Mouse (Mus musculus) activated CD4-positive, CD25-positive, alpha-beta regulatory T cell, adult 9 weeks (primary cell): Measurements from ENCODE around the gene Alkbh7. TPM values are rescaled to one million over a fixed set of nuclear protein-coding genes. Genes with fewer than 3 reads are reported as not detected.

Experiments
- polyA plus RNA-seq: library from polyadenylated mRNA; unstranded; fragments of 100-300 nt; shearing (Covaris generic); gene quantifications from one replicate; pipeline ENCODE4 v1.2.1, GENCODE M21; 2017

The Alkbh7 gene
- polyA plus RNA-seq, result 43.6 TPM

DNA sequence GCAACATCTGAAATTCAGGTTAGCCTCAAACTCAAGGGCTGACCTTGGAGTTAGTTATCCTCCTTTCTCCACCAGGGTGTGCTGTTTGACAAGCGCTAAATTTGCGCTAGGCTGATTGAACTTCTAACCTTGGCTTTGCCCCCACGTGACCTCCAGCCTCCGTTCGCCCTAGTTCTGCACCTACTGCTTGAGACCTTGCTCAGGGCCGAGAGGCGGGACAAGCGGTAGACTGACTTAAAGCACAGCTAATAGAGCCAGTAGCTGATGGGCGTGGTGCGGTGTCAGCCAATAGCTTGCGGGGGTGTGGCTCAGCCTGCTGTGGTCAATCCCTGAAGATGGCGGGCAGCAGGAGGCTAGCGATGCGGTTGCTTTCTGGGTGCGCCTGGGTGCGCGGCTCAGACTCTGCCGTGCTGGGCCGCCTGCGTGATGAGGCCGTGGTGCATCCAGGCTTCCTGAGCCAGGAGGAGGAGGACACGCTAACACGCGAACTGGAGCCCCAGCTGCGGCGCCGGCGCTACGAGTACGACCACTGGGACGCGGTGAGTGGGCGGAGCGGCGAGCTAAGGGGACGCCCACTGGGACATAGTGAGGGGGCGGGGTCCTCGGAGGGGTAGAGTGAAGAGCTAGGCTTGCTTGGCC is at the start of gene Alkbh7:
Alkbh7 (plus strand) TSS at position 311 of the 639 bp plus-strand sequence.

GRCm38 (mm10) chr17:56982013-56982412 is 15.1 kb upstream of the Alkbh7 start, which contains the start of gene Acer1:
TSS of gene Acer1 (minus strand) at chr17:56982126.

DNA sequence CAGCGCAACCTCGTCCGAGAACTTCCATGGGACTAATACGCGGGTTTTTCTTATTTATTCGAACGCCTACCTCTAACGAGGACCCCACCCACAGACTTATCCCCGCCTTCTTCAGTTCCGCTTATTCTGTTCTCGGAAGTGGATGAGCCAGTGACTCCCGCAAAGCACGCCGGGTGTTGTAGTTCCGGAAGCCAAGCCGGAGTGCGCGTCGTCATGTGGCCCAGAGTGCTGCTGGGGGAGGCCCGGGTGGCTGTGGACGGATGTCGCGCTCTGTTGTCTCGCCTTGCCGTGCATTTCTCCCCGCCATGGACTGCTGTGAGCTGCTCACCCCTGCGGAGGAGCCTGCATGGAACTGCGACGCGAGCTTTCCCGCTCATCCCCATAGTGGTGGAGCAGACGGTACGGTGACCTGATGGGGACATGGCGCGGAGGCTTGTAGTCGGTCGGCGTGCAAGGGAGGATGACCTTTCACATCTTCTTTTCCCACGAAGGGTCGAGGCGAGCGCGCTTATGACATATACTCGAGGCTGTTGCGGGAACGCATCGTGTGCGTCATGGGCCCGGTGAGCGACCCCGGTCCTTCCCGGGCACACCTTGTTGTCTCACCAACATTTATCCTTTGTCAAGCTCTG is 6.9 kb upstream of the Alkbh7 start, which contains the start of gene Clpp:
Clpp (plus strand) TSS at position 191 of the 632 bp plus-strand sequence.

DNA sequence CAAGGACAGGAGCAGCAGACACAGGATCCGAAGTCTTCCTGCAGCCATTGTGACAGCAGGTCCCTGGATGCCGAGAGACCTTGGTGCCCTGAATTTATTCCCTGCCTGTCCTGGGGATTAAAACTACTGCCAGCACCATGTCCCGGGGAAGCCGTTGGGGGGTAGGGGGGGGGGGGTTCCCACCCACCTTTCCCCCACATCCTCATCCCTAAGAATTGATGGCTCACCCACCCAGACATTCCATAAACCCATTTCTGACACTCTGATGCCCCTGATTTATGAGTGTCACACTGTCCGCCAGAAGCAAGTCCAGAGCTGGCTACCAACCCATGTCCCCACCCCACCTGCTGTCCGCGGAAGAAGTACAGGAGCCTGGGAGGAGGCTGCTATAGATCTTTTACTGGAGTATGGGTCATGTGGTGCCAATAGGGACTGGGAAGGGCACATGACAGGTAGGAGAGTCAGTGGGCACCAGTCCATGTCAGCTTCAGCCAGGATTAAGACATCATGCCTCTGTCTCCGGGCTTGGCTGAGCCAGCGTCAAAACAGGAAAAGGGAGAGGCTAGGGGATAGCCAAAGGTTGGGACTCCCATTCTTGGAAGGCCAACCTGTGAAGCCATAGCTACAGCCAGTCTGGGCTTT is 3.0 kb downstream of the Alkbh7 start, which contains the start of gene Pspn:
Pspn (minus strand) TSS at position 51 of the 642 bp plus-strand sequence.

GRCm38 (mm10) chr17:57011236-57012141 is 14.3 kb downstream of the Alkbh7 start, which contains the start of the genes Gtf2f1 and Gm17949:
TSS of gene Gtf2f1 (minus strand) at chr17:57011288.
TSS of gene Gm17949 (plus strand) at chr17:57011469.

GRCm38 (mm10) chr17:57030931-57031660 is 34.0 kb downstream of the Alkbh7 start, which contains the start of gene Khsrp:
TSS of gene Khsrp (minus strand) at chr17:57031522.

GRCm38 (mm10) chr17:57041554-57041953 is 44.4 kb downstream of the Alkbh7 start, which contains the start of gene Slc25a41:
TSS of gene Slc25a41 (minus strand) at chr17:57041654.

Other genes starting within 250 kb of the Alkbh7 start
- not detected for gene Nrtn, start 239.8 kb upstream of the Alkbh7 start, polyA plus RNA-seq
- 56.0 TPM for gene Dus3l, start 232.6 kb upstream of the Alkbh7 start, polyA plus RNA-seq
- 1.6 TPM for gene Prr22, start 227.1 kb upstream of the Alkbh7 start, polyA plus RNA-seq
- gene Rfx2, start 166.3 kb upstream of the Alkbh7 start, polyA plus RNA-seq, result 1.5 TPM
- not detected for gene Acsbg2, start 122.9 kb upstream of the Alkbh7 start, polyA plus RNA-seq
- gene 1700061G19Rik, start 121.9 kb upstream of the Alkbh7 start, polyA plus RNA-seq, result not detected
- 4.7 TPM for gene Mllt1, start 61.9 kb upstream of the Alkbh7 start, polyA plus RNA-seq
- gene Acer1, start 15.2 kb upstream of the Alkbh7 start, polyA plus RNA-seq, result not detected
- 79.5 TPM for gene Clpp, start 7.0 kb upstream of the Alkbh7 start, polyA plus RNA-seq
- 1.0 TPM for gene Pspn, start 2.7 kb downstream of the Alkbh7 start, polyA plus RNA-seq
- gene Gtf2f1, start 13.9 kb downstream of the Alkbh7 start, polyA plus RNA-seq, result 92.3 TPM
- gene Gm17949, start 14.1 kb downstream of the Alkbh7 start, polyA plus RNA-seq, result 0.67 TPM
- 9.0 TPM for gene Khsrp, start 34.2 kb downstream of the Alkbh7 start, polyA plus RNA-seq
- not detected for gene Slc25a41, start 44.3 kb downstream of the Alkbh7 start, polyA plus RNA-seq
- 1.2 TPM for gene Crb3, start 61.8 kb downstream of the Alkbh7 start, polyA plus RNA-seq
- 3.2 TPM for gene Slc25a23, start 62.5 kb downstream of the Alkbh7 start, polyA plus RNA-seq
- gene Dennd1c, start 81.2 kb downstream of the Alkbh7 start, polyA plus RNA-seq, result 333 TPM
- gene Tubb4a, start 90.4 kb downstream of the Alkbh7 start, polyA plus RNA-seq, result 2.2 TPM
- gene Tnfsf9, start 108.0 kb downstream of the Alkbh7 start, polyA plus RNA-seq, result 10.5 TPM
- 1.0 TPM for gene Cd70, start 152.4 kb downstream of the Alkbh7 start, polyA plus RNA-seq
- 10.2 TPM for gene Tnfsf14, start 196.8 kb downstream of the Alkbh7 start, polyA plus RNA-seq
- 2.6 TPM for gene C3, start 230.8 kb downstream of the Alkbh7 start, polyA plus RNA-seq